ENCODE assay signal across 25 mouse cellular contexts in genomic region chr8:81702038-81702437, GRCm38 (mm10).
DNase-seq lines count a peak whose midpoint lies in the region; ATAC-seq and TF ChIP-seq lines count a peak whose summit lies in the region.
"Had no signal": no experiment of that assay in that cellular context is flagged by ENCODE, and none has a peak within 500 bp of the region (broad histone marks: within the 10 kb centered on the region; RNA-seq: fewer than 3 reads in every experiment).

No protein-coding gene starts in this region.

- no peaks in the 10 kb centered on the region for H3K9me3 ChIP-seq in hindbrain, postnatal 0 days (ENCODE audit: low read length)
- H3K9me3 ChIP-seq: embryonic facial prominence, embryonic 13.5 days; forebrain, embryonic 13.5 days; G1E; hindbrain, embryonic 15.5 days; midbrain, embryonic 15.5 days had no signal

- no peak overlapping the region for H3K4me2 ChIP-seq in hindbrain, postnatal 0 days (ENCODE audit: low read depth, low read length)
- H3K4me2 ChIP-seq: embryonic facial prominence, embryonic 13.5 days; forebrain, embryonic 13.5 days; hindbrain, embryonic 15.5 days; liver, embryonic 11.5 days; midbrain, embryonic 15.5 days had no signal

- no peak overlapping the region for H3K27ac ChIP-seq in hindbrain, postnatal 0 days
- H3K27ac ChIP-seq: embryonic facial prominence, embryonic 13.5 days; forebrain, embryonic 13.5 days; hindbrain, embryonic 15.5 days; midbrain, embryonic 15.5 days; stomach, postnatal 0 days had no signal

- H3K27me3 ChIP-seq in hindbrain, postnatal 0 days (ENCODE audit: insufficient read depth, low read length): no peaks in the 10 kb centered on the region
- H3K27me3 ChIP-seq: embryonic facial prominence, embryonic 13.5 days; forebrain, embryonic 13.5 days; hindbrain, embryonic 15.5 days; midbrain, embryonic 15.5 days; Patski had no signal

- H3K4me3 ChIP-seq in hindbrain, postnatal 0 days (ENCODE audit: low read length): no peak overlapping the region
- H3K4me3 ChIP-seq: embryonic facial prominence, embryonic 13.5 days; erythroblast, embryonic 14.5 days; forebrain, embryonic 13.5 days; hindbrain, embryonic 15.5 days; midbrain, embryonic 15.5 days had no signal

- 83% methylated on average over 1 of the region's 1 CpGs for WGBS in hindbrain, postnatal 0 days

- no peak overlapping the region for H3K9ac ChIP-seq in hindbrain, postnatal 0 days (replicated peaks; ENCODE audit: low read length)
- H3K9ac ChIP-seq: embryonic facial prominence, embryonic 13.5 days; forebrain, embryonic 13.5 days; hindbrain, embryonic 15.5 days; midbrain, embryonic 15.5 days had no signal

- H3K4me1 ChIP-seq in hindbrain, postnatal 0 days (ENCODE audit: insufficient read depth, low read length): no peaks in the 10 kb centered on the region
- H3K4me1 ChIP-seq: embryonic facial prominence, embryonic 13.5 days; forebrain, embryonic 13.5 days; hindbrain, embryonic 15.5 days; midbrain, embryonic 15.5 days had no signal

- peak; percentile 23 to 29 for DNase-seq in spleen, postnatal 36 days (ENCODE audit: low spot score in 2 of 2)
- no peak for DNase-seq in spleen, postnatal 10 days (ENCODE audit: low spot score in 2 of 2)
- peak; percentile 82 for DNase-seq in induced T-regulatory cell, adult 2 months (ENCODE audit: low read depth)
- DNase-seq in thymus, postnatal 10 days (ENCODE audit: low spot score in 2 of 2): peak; percentile 6 to 36
- no peak for DNase-seq in layer of hippocampus, adult 18-20 months (ENCODE audit: low spot score in 2 of 2)
- no peak for DNase-seq in adrenal gland, postnatal 4 days (ENCODE audit: low spot score in 2 of 2)
- DNase-seq in hindbrain, postnatal 0 days (ENCODE audit: low spot score): no peak
- DNase-seq: adrenal gland, adult 8-10 months; cerebellum, adult 18-20 months; cerebellum, postnatal 14 days; kidney, adult 11 months; lung, adult 18-20 months; lung, postnatal 4 days; right cerebral cortex, adult 18-20 months; right cerebral cortex, postnatal 4 days had no signal

- no peaks in the 10 kb centered on the region for H3K36me3 ChIP-seq in hindbrain, postnatal 0 days (ENCODE audit: insufficient read depth, low read length)
- H3K36me3 ChIP-seq: embryonic facial prominence, embryonic 13.5 days; G1E; hindbrain, embryonic 15.5 days; midbrain, embryonic 15.5 days had no signal

- peak; percentile 90 for ATAC-seq in CD4-positive, CD25-positive, alpha-beta regulatory T cell, adult 4 months
- ATAC-seq in hindbrain, postnatal 0 days: no peak
- ATAC-seq: forebrain, embryonic 13.5 days; midbrain, embryonic 15.5 days; Patski had no signal

- no peak for TF ChIP-seq CTCF in hindbrain, postnatal 0 days (IDR thresholded peaks at IDR 0.05; ENCODE audit: low read depth)

Comparison
In these comparisons a context has a peak if more than half of its experiments do, and no peak if none do; other contexts are left out.
1. DNase-seq: peak in spleen, postnatal 36 days (2 of 2), induced T-regulatory cell, adult 2 months (single experiment) and thymus, postnatal 10 days (2 of 2); none in spleen, postnatal 10 days (0 of 2), layer of hippocampus, adult 18-20 months (0 of 2), adrenal gland, postnatal 4 days (0 of 2) and hindbrain, postnatal 0 days (single experiment).